Mouse (Mus musculus): ENCODE data around the gene Tor1b.
A peak's percentile ranks its signal among the peaks of the same experiment; 100 is the strongest.
"Not testable (repeated sequence)": the region's sequence is repeated elsewhere in the genome, so short reads cannot be mapped to it uniquely, and the experiment has no call there.

Gene Tor1b

DNA sequence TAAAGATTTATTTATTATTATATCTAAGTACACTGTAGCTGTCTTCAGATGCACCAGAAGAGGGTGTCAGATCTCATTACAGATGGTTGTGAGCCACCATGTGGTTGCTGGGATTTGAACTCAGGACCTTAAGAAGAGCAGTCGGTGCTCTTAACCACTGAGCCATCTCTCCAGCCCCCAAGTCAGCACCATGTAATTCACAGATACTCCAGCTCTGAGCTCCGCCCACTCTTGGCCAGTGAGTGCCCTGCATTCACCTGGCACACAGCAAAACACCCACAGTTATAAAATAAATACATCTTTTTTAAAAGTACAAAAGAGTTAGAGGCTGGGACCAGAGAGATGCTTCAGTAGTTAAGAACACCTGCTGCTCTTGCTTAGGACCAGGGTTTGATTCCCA, 21.9 kb upstream of the Tor1b start:
- not testable (repeated sequence) for DNase-seq (ENCODE audit: low read depth, low spot score)

DNA sequence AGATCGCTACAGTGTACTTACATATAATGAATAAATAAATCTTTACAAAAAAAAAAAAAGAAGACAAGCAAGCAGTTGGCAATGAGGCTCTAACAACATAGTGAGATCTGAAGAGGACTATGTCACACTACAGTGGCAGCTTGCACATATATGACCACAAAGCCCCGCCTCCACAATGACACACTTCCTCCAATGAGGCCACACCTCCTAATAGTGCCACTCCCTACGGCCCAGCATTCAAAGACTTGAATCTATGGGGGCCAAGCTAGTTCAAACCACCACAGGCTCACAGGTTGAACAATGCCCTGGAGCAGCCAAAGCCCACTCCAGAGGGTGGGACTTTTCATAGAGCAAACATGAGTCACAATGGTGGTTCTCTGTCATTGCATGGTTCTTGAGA, 20.8 kb upstream of the Tor1b start:
- DNase-seq (ENCODE audit: low read depth, low spot score): no peak

DNA sequence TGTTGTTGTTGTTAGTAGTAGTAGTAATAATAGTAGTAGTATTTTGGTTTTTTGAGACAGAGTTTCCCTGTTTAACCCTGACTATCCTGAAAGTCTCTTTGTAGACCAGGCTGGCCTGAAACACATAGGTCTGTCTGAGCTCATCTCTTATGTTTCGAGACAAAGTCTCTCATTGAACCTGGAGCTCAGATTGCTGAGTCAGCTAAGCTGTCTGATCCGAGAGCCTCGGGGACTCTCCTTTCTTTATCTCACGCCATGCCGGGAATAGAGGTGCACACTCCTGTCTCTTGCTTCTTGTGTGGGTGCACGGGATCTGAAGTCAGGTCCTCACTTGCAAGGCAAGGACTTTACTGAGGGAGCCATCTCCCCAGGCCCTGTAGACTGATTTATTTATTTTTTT, 19.7 kb upstream of the Tor1b start:
- DNase-seq (ENCODE audit: low read depth, low spot score): no peak

DNA sequence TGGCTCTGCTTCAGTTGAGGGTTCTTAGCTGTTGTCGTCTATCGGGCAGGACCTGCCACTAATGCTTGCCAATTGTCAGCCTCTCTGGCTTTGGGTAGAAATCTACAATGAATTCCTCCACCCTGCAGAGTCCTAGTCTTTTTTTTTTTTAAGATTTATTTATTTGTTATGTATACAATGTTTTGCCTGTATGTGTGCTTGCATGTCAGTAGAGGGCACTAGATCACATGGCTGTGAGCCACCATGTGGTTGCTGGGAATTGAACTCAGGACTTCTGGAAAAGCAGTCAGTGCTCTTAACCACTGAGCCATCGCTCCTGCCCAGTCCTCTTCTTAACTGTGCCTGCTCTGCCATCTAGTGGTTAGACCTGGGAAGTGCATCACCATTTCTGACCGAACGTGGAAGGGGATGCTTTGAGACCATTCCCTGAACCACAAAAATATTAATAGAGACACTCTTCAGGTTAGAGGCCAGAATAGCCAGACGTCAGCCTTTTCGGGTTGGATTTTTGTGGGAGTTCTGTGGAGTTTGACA, 18.8 kb upstream of the Tor1b start:
- peak; percentile 68 for DNase-seq (ENCODE audit: low read depth, low spot score)

DNA sequence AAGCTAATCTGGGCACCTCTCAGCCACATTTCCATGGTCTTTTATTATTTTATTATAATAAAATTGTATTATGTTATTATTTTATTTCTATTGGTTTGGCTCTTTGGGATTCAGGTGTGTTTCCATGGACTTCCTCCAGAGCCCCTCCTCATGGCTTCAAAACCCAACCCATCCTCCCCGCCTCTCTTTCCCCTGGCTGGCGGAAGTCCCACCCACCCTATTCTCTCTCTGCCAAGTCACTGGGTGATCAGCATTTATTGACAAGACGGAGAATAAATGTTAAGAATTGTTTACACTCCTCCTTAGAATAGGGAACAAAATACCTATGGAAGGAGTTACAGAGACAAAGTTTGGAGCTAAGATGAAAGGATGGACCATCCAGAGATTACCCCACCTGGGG, 16.0 kb upstream of the Tor1b start:
- no peak for DNase-seq (ENCODE audit: low read depth, low spot score)

DNA sequence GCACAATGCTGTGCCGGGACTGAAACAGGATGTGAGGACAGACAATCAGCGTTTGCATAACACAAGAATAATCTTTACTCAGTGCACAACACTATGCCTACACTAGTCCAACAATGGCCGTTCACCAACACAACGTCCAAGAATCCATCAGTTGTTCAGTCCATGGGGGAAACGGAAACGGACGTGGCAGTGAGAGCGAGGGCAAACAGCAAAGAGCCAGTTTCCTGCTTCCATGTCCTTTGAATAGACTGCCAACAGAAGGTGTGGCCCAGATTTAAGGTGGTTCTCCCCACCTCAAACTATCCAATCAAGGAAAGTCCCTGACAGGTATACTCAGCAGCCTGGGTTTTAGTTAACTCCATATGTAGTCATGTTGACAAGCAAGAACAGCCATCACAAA, 15.0 kb upstream of the Tor1b start:
- no peak for DNase-seq (ENCODE audit: low read depth, low spot score)

DNA sequence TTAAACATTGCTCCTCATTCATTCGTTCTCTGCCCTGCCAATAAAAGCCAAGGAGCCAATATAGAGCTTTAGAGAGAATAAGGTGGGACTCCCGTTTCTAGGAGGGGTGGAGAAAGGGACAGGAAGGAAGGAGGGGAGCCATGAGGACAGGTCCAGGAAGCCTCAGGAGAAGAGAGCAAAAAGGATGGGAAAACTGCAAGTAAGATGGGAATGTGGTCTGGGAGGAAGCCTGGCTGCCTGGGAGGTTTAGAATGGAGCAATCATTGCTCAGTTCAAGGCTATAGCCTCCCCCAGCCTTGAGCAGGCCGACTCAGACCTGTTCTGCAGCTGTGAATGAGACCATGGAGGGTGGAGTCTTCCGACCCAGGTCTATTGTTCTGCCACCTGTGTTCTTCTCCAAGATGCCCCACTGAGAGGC, 14.2 kb upstream of the Tor1b start:
- DNase-seq (ENCODE audit: low read depth, low spot score): no peak

DNA sequence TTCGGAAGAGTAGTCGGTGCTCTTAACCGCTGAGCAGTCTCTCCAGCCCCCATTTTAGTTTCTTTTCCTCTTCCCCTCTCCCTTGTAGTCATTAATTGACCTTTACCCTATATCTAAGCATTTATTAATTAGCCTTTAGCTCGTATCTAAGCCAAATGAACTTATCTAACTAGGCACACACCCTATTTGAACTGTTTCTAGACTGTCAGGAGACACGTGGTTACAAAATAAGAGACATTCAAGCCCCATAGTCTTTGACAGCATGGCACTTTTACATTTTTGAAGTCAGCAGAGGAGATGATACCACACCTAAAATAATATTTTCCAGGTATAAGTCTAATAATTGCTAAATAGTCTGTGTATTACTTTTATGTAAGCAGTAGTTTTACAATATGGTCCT, 11.2 kb upstream of the Tor1b start:
- DNase-seq (ENCODE audit: low read depth, low spot score): no peak

DNA sequence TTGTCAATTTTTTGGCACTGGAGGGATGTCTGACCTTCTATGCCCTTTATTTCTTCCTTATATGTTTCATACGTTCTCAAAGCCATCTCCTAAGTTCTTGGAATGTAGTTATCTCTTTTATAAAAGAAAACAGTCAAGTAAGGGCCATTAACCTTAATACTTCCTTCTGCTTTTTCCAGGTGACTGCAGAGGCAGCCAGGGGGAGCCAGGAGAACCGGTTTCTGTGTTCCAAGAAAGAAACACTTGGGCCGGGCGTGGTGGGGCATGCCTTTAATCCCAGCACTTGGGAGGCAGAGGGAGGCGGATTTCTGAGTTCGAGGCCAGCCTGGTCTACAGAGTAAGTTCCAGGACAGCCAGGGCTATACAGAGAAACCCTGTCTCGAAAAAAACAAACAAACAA, 10.6 kb upstream of the Tor1b start:
- not testable (repeated sequence) for DNase-seq (ENCODE audit: low read depth, low spot score)

DNA sequence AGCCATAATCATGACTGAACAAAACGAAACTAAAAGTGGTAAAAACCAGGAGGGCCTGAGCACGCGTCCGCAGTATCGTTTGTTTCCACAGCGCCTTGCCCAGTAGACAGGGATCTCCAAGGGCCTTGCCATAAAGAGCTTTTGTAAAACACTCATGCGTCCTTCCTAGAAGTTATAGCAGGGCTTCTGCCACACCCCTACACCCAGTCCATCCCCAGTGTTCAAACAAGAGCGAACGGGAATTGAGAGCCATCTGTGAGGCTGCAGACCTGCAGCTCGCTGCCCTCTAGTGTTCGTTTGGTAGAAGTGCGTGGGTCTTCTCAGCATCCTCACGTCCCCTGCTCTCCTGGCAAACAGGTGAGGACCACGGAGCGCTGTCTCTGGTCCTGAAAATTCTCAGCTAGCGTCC, 10.2 kb upstream of the Tor1b start:
- peak; percentile 59 for DNase-seq (ENCODE audit: low read depth, low spot score)

DNA sequence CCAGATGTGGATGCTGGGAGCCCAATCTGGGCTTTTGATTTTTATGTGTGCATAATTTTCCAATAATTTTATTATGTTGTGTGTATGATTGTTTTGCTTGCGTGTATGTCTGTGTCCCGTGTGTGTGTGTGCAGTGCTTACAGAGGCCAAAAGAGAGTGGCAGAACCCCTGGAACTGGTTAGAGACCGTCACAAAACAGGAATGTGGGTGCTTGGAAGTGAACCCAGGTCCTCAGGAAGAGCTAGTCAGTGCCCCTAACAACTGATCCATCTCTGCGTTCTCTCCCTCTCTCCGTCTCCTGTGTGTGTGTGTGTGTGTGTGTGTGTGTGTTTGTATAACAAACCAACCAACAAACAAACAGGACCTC, 319 bp upstream of the Tor1b start:
- DNase-seq (ENCODE audit: low read depth, low spot score): no peak

DNA sequence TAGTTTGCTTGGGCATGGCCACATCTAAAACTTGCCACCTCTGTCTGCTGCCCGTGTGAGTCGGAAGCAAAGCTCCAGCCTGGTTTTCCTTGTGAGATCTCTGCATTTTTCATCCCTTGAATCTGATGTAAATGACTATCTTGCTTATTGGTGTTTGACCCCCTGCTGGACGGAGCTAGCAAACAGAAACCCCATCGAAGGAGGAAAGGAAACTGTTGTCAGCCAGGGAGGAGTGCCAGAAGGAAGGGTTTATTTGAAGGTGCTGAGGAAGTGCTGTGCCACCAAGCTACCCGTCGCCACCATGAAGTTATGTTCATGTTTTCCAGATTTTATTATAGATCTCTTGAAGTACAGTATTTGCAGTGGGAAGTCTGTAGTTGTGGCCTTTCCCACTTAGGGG, 2.0 kb downstream of the Tor1b start:
- no peak for DNase-seq (ENCODE audit: low read depth, low spot score)

DNA sequence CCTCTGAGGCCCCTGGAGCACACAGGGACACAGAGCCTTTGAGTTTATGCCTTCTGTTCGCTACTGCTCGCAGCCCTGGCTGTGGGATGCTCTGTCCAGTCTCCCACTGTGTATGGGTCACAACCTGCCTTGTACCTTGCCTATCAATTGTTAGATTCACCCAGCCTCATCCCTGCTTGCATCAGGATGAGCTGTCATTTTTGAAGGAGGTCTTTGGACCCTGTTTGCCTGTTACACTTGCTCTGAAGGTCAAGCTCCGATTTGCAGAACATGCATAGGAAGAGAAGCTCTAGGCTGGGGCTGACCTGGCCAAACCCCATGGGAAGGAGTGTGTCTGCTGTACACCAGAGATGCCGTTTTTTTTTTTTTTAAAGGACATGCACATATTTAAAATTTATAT, 4.8 kb downstream of the Tor1b start:
- DNase-seq (ENCODE audit: low read depth, low spot score): no peak

DNA sequence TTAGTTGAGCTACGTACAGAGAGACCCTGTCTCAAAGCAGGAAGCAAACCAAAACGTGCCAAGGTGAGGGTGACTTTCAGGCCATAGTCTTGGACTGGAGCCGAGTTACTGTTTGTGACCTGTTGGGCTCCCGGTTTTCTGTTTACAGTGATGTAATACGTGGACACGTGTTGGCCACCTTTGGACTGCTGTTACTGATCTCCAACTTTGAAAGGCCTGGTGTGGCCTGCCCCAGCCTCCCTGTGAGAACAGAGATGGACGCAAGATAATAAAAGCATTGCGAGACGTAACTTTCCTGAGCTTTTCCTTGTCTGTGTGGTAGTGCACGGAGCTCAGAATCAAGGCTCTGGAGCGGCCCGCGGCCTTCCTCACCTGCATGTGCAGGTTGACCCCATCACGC, 6.0 kb downstream of the Tor1b start:
- no peak for DNase-seq (ENCODE audit: low read depth, low spot score)

DNA sequence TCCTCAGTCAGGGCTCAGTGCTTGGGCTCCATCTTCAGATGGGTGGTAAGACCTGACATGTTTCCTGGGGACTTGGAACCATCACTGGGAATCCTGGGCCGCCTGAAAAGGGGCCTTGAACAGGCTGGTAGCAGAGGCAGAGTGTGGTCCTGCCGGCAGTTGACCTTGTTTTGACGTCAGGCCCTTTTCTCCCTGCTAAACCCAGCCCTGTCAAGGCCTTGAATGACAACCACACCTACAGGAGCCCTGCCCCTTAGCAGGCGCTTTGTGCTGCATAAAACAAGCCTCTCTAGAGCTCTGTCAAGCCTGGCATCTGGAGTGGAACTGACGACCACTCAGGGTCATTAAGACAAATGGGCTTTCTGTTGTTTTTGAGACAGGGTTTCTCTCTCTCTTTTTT, 7.1 kb downstream of the Tor1b start:
- DNase-seq (ENCODE audit: low read depth, low spot score): no peak

DNA sequence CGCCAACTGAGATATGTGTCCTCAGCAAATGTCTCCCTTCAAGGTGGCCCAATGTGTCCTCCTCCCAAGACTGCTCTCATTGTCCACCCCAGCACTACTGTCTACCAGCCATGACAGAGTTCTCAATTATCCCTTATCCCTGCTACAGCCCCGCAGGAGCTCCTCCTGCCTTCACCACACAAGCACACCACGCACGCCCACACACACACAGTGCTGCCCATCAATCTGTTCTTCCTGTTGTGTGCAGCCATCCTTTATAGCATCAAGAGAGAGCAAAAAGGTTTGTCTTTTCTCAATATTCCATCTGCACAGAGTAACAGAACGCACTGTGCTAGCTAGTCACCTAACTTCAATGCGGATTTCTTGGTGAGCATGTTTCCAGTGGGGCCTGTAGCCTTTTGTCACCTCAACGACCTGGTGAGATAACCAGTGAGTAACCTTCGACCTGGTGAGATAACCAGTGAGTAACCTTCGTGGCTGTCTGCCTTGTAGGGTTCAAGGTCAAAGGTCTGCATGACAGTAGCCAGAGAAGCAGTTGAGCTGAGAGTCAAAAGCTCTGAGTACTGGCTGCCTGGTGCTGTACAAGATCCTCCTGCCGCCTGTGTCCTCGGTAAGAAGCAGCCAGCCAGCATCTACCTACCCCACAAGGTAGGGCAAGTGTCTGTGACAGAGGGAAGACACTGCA, 10.0 kb downstream of the Tor1b start:
- no peak for DNase-seq (ENCODE audit: low read depth, low spot score)

DNA sequence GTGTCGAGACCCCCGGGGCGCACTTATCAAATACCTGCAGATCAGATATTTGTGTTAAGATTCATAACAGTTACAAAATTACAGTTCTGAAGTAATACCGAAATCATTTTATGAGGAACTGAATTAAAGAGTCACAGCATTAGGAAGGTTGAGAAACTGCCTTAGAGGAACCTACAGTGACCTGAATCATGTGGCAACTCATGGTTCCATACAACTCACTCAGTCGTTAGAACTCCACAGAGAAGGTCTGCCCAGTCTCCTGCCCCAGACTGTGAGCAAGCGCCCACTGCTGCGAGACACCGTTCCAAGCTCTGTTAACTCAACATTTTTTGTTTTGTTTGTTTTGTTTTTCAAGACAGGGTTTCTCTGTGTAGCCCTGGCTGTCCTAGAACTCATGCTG, 12.9 kb downstream of the Tor1b start:
- DNase-seq (ENCODE audit: low read depth, low spot score): no peak

DNA sequence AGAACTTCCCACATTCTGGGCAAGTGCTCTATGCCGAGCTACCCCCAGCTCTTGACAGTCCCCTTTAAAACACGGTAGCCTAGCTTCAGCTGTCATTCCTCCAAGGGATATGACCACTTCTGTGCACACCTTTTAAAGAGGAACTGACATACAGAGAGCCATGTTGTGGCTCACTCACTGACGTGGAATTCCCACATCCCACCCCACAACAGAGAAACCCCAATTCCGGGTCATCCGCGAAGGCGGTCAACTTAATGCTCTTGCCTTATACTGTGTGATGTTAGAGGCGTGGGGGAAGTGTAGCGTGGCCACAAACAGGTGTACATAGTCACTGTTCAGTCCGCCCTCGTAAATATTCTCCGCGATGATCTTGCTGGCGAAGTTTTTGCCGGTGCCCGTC, 14.1 kb downstream of the Tor1b start:
- DNase-seq (ENCODE audit: low read depth, low spot score): no peak

DNA sequence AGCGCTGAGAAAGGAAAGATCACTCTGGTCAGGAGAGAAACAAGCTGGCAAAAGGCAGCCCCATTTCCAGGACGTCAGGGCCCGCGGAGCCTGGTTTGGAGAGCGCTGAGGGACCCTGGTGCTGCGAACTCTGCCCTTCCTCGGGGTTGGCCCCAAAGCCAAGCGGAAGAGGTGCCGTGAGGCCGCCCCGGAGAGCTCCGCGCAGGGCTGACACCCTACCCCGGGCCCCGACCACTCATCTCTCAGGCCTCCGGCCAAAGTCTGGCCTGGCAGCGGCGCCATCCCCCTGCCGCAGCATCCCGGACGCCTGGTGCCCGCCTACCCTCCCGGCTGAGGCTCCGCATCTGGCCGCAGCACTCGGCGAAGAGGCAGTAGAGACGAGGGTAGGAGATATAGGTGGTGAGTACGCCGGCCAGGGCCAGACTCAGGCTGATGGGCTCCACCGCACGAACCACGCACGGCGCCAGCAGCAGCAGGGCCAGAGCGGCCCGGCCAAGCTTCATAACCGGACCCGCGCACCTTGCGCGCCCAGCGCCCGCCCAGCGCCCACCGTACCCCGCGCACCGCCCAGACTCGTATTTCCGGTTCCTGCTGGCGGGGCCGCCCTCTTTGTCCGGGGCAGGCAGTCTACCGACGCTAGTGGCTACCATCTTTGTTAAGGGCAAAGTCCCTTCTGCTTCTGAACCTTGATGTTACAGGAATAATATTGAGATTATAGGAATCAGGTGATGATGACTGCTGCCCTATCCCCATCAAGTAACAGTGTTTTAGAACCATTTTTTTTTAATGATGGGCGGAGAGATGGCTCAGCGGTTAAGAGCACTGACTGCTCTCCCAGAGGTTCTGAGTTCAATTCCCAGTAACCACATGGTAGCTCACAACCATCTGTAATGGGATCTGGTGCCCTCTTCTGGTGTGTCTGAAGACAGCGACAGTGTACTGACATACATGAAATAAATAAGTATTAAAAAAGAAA, 14.9 kb downstream of the Tor1b start, which contains the start of gene Tor1a:
TSS of gene Tor1a (minus strand) at position 582 of the 976 bp plus-strand sequence.
- peak; percentile 72 for DNase-seq (ENCODE audit: low read depth, low spot score)

DNA sequence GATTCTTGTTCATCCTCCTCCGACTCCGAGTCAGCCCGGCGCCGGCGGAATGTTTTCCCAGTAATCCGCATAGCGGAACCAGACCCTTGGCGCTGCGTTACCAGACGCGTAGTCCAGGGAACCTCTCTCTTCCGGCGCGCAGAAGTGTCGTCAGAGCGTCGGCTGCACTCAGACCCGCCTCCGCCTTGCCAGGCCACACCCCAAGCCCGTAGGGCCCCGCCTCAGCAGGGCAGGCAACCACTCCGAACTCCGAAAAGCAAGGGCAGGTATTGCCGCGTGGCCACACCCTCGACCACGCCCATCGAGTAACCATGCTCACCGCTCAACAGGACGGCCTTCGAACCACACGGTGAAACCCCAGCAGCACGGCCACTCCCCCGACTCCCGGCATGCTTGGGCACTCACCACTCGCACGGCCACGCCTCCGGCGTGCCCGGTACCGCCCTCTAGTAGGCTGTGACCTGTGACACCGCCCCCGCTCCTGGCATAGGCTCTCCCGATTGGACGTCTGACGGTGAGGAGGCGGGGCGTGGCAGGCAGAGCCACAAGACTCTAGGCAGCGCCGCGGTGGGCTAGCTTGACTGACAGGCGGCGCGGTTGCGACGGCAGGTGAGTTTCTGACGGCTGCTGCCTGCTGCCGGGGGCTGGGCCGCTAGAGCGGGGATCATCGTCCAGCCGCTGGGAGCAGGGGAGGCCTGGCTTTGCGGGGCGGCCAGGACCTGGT, 29.2 kb downstream of the Tor1b start, which contains the start of the genes BC005624 and Usp20:
TSS of gene BC005624 (minus strand) at position 412 of the 724 bp plus-strand sequence.
TSS of gene Usp20 (plus strand) at position 490 of the 724 bp plus-strand sequence.
- DNase-seq (ENCODE audit: low read depth, low spot score): peak; percentile 100

DNA sequence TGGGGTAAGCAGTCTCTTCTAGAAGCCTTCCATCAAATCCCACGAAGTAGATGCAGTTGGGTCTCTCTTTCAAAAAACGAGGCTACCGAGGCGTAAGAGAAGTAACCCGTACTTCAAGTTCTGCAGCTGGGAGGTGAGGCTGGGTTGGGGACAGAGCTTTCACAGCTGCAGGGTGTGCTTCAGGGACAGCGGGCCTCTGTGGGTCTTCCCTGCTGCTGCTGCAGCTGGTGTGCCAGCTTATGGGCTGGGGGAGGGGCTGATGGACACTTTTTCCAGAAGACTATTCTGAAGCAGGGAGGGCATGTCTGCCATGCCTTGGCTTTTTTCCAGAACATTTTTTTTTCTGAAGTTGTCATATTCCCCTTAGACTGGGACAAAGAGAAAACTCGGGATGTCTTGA, 30.3 kb downstream of the Tor1b start:
- no peak for DNase-seq (ENCODE audit: low read depth, low spot score)

All from skeletal muscle tissue, adult 2 months (tissue).